Mouse (Mus musculus): ENCODE data around the gene Clic1. TPM values are rescaled to one million over a fixed set of nuclear protein-coding genes. Genes with fewer than 3 reads are reported as not detected.
"Not testable (repeated sequence)": the region's sequence is repeated elsewhere in the genome, so short reads cannot be mapped to it uniquely, and the experiment has no call there.

The Clic1 gene
- 300 and 320 TPM in 2 replicates for polyA plus RNA-seq (2015; fragmentation: Nextera tagmentation; extraction: Ambion mirVana)

DNA sequence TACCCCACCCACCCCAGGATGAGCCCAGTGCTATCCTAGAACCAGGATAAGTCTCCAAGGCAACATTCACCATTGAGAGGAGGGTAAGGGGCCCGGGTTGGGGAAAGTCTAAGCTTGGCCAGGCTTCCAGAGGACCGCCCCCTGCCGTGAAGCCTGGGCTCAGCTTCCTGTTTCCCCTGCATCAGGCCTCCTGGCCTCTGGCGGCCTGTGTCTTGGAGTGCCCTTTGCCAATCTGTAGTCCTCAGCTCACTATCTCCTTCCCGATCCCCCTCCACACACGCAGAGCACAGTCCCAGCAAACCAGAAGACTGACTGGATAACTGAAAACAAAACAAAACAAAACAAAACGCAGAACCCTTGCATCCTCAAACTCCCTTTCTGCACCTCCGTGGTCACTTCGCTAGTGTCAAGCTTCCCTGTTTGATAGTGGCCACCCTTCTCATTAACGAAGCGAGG lies at the start of gene Clic1:
TSS of gene Clic1 (plus strand) at position 406 of the 456 bp plus-strand sequence.
- peaks cover 73% of the 10 kb centered on the region for H3K4me1 ChIP-seq
- H3K27me3 ChIP-seq: no peaks in the 10 kb centered on the region
- peak within 1 kb of the TSS; percentile 83 for H3K9ac ChIP-seq
- peak within 1 kb of the TSS; percentile 66 for H3K4me3 ChIP-seq (replicated peaks)
- H3K9me3 ChIP-seq (replicated peaks): no peaks in the 10 kb centered on the region
- peak within 1 kb of the TSS; percentile 88 for H3K4me2 ChIP-seq
- peak; percentile 31 for ATAC-seq (replicated peaks; ENCODE audit: low FRiP score)
- H3K36me3 ChIP-seq: peaks cover 25% of the 10 kb centered on the region
- WGBS: 4% methylated on average over 11 of the region's 11 CpGs
- H3K27ac ChIP-seq: peak within 1 kb of the TSS; percentile 100

- peak; percentile 94 for ATAC-seq (replicated peaks; ENCODE audit: low FRiP score)
- peak within 1 kb of the TSS; percentile 95 for H3K9ac ChIP-seq
- under 1% methylated on average over 80 of the region's 83 CpGs for WGBS
These were observed 48.9 kb upstream of the Clic1 start, which contains the start of gene Vars for GRCm38 (mm10) chr17:35000717-35001451. Gene Vars (plus strand): TSS chr17:35000987.

DNA sequence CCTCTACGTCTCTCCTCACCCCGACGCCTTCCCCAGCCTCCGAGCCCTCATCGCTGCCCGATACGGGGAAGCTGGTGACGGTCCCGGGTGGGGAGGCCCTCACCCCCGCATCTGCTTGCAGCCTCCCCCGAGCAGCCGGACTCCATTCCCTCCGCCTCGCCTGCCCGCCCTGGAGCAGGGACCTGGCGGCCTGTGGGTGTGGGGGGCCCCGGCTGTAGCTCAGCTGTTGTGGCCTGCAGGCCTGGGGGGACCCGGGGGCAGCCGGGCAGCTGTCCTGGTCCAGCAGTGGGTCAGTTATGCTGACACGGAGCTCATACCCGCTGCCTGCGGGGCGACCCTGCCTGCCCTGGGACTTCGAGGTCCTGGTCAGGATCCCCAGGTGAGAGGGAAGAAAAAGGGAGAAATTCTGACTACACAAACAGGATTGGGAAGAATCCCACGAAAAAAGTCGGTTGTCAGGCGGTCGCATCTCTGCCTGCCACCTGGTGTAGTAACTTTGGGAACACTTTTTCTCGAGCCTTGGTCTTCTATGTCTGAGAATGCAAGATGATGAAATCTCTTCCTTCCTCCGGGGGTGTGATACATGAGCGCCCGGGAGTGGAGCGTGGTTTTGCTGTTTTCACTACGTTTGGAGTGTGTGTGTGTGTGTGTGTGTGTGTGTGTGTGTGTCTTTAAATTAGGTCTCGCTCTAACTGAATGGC lies 48.2 kb upstream of the Clic1 start:
- H3K9me3 ChIP-seq (replicated peaks): no peaks in the 10 kb centered on the region
- peak overlapping the region; percentile 96 for H3K4me2 ChIP-seq
- no peaks in the 10 kb centered on the region for H3K27me3 ChIP-seq
- no peak; the same call in 1 of the 2 replicates for ATAC-seq (replicated peaks; ENCODE audit: low FRiP score)
- peak overlapping the region; percentile 82 for H3K4me3 ChIP-seq (replicated peaks)
- peak overlapping the region; percentile 99 for H3K27ac ChIP-seq
- peaks cover 48% of the 10 kb centered on the region for H3K4me1 ChIP-seq
- H3K36me3 ChIP-seq: peaks cover 51% of the 10 kb centered on the region
- WGBS: under 1% methylated on average over 35 of the region's 35 CpGs
- peak overlapping the region; percentile 95 for H3K9ac ChIP-seq

More at GRCm38 (mm10) chr17:35000717-35001451, 48.9 kb upstream of the Clic1 start, which contains the start of gene Vars:
- Histone ChIP-seq H3K4me1 (peaks cover 51% of the 10 kb centered on the region), H3K4me2 (peak within 1 kb of the TSS; percentile 96), H3K27me3 (no peaks in the 10 kb centered on the region), H3K27ac (peak within 1 kb of the TSS; percentile 99), H3K9me3 (replicated peaks) (no peaks in the 10 kb centered on the region), H3K4me3 (replicated peaks) (peak within 1 kb of the TSS; percentile 82), H3K36me3 (peaks cover 50% of the 10 kb centered on the region)

- H3K4me3 ChIP-seq (replicated peaks): peak overlapping the region; percentile 82
- H3K27me3 ChIP-seq: no peaks in the 10 kb centered on the region
- peak overlapping the region; percentile 95 for H3K9ac ChIP-seq
- no peak for ATAC-seq (replicated peaks; ENCODE audit: low FRiP score)
- peaks cover 41% of the 10 kb centered on the region for H3K4me1 ChIP-seq
- 4% methylated on average over 12 of the region's 12 CpGs for WGBS
- peak overlapping the region; percentile 96 for H3K4me2 ChIP-seq
- H3K27ac ChIP-seq: peak overlapping the region; percentile 99
- H3K9me3 ChIP-seq (replicated peaks): no peaks in the 10 kb centered on the region
- peaks cover 51% of the 10 kb centered on the region for H3K36me3 ChIP-seq
These were observed 47.5 kb upstream of the Clic1 start for GRCm38 (mm10) chr17:35002153-35002865.

DNA sequence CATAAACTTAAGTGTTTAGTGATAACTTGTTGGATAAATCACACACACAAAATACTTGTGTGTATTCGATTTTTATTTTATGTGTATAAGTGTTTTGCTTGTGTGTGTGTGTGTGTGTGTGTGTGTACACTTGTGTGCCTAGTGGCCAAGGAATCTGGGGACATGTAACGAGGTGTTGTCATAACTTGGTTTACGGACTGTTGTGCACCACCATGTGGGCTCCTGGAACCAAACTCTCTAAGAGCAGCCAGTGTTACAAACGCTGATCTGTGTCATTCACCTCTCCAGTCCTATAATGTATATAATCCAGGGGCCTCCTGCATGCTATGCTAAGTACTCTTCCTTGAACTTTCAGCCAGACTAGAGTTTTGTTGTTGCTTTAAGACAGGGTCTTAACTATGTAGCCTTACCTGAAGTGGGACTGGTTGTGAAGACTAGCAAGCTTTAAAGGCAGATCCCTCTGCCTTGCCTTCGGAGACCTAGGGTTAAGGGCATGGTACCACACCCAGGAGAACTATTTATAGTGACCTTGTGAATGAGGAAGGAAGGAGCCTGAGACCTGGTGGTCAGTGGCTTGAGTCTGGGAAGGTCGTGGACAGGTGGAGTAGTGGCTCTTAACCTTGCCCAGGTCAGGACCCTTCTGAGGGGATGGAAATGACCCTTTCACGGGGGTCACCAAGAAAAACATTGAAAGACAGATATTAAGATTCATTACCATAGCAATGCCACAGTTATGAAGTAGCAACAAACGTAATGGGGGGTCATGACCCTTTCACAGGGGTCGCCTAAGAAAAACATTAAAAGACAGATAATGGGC lies 46.5 kb upstream of the Clic1 start:
- Histone ChIP-seq H3K4me2 (peak overlapping the region; percentile 96), H3K9me3 (replicated peaks) (no peaks in the 10 kb centered on the region), H3K4me3 (replicated peaks) (peak overlapping the region; percentile 82), H3K27ac (no peak overlapping the region), H3K4me1 (peaks cover 38% of the 10 kb centered on the region), H3K9ac (peak overlapping the region; percentile 95), H3K27me3 (no peaks in the 10 kb centered on the region), H3K36me3 (peaks cover 51% of the 10 kb centered on the region)
- no peak for ATAC-seq (replicated peaks; ENCODE audit: low FRiP score)
- 44% methylated on average over 9 of the region's 9 CpGs for WGBS

DNA sequence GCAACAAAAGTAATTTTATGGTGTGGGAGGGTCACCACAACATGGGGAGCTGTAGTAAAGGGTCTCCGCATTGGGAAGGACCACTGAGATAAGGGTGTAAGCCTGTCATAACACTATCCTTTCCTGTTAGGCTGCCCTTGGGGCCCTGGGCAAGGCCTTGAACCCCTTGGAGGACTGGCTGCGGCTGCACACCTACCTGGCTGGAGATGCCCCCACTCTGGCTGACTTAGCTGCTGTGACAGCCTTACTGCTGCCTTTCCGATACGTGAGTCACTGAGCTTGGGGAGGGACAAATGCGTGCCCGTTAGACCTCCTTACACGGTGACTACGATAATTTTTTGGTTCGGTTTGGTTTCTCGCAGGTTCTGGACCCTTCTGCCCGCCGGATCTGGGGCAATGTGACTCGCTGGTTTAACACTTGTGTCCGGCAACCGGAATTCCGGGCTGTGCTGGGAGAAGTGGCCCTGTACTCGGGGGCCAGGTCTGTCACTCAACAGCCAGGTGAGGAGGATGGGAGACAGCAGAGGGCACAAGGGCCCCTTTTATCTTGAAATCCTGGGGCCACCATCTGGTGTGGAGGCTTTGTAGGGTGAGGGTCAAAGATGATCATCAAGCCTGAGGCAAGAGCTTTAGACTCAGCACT lies 45.6 kb upstream of the Clic1 start:
- H3K4me2 ChIP-seq: no peak overlapping the region
- H3K27ac ChIP-seq: no peak overlapping the region
- no peaks in the 10 kb centered on the region for H3K9me3 ChIP-seq (replicated peaks)
- WGBS: 92% methylated on average over 17 of the region's 17 CpGs
- peaks cover 29% of the 10 kb centered on the region for H3K4me1 ChIP-seq
- no peaks in the 10 kb centered on the region for H3K27me3 ChIP-seq
- H3K36me3 ChIP-seq: peaks cover 52% of the 10 kb centered on the region
- H3K4me3 ChIP-seq (replicated peaks): no peak overlapping the region
- H3K9ac ChIP-seq: 0 out of 2 replicates have a peak overlapping the region, but pooled peaks have one; percentile 0
- no peak for ATAC-seq (replicated peaks; ENCODE audit: low FRiP score)

GRCm38 (mm10) chr17:35005158-35005557 lies 44.6 kb upstream of the Clic1 start:
- Histone ChIP-seq H3K4me1 (peaks cover 20% of the 10 kb centered on the region), H3K27ac (no peak overlapping the region), H3K36me3 (peaks cover 62% of the 10 kb centered on the region), H3K9ac (no peak overlapping the region), H3K4me3 (replicated peaks) (no peak overlapping the region), H3K4me2 (no peak overlapping the region), H3K9me3 (replicated peaks) (no peaks in the 10 kb centered on the region), H3K27me3 (no peaks in the 10 kb centered on the region)
- ATAC-seq (replicated peaks; ENCODE audit: low FRiP score): no peak
- WGBS: 93% methylated on average over 10 of the region's 10 CpGs

- Histone ChIP-seq H3K4me1 (peaks cover 20% of the 10 kb centered on the region), H3K36me3 (peaks cover 69% of the 10 kb centered on the region)
- not testable (repeated sequence) for ATAC-seq (replicated peaks; ENCODE audit: low FRiP score); H3K4me3 ChIP-seq (replicated peaks); H3K4me2 ChIP-seq; H3K9me3 ChIP-seq (replicated peaks); H3K27ac ChIP-seq; H3K9ac ChIP-seq; H3K27me3 ChIP-seq
- 91% methylated on average over 5 of the region's 5 CpGs for WGBS
These were observed 43.9 kb upstream of the Clic1 start for GRCm38 (mm10) chr17:35005902-35006301.

- Histone ChIP-seq H3K9me3 (replicated peaks) (no peaks in the 10 kb centered on the region), H3K27me3 (no peaks in the 10 kb centered on the region), H3K9ac (no peak overlapping the region), H3K4me1 (peaks cover 13% of the 10 kb centered on the region), H3K36me3 (peaks cover 85% of the 10 kb centered on the region), H3K27ac (no peak overlapping the region), H3K4me2 (no peak overlapping the region), H3K4me3 (replicated peaks) (no peak overlapping the region)
- WGBS: 97% methylated on average over 7 of the region's 7 CpGs
- ATAC-seq (replicated peaks; ENCODE audit: low FRiP score): no peak
These were observed 42.3 kb upstream of the Clic1 start for GRCm38 (mm10) chr17:35007387-35007991.

- H3K9ac ChIP-seq: no peak overlapping the region
- no peak overlapping the region for H3K27ac ChIP-seq
- H3K27me3 ChIP-seq: no peaks in the 10 kb centered on the region
- no peaks in the 10 kb centered on the region for H3K9me3 ChIP-seq (replicated peaks)
- H3K4me2 ChIP-seq: no peak overlapping the region
- peaks cover 98% of the 10 kb centered on the region for H3K36me3 ChIP-seq
- no peak for ATAC-seq (replicated peaks; ENCODE audit: low FRiP score)
- WGBS: 78% methylated on average over 7 of the region's 7 CpGs
- H3K4me3 ChIP-seq (replicated peaks): no peak overlapping the region
- no peaks in the 10 kb centered on the region for H3K4me1 ChIP-seq
These were observed 40.2 kb upstream of the Clic1 start for GRCm38 (mm10) chr17:35009586-35009985.
